Mouse (Mus musculus) WW6 (cell line): ENCODE results near the gene Zdhhc17.

Source experiments
- DNase-seq: peaks from one replicate; pipeline ENCODE4 v3.0.0-alpha.2; 2013; ENCODE audit warnings: low read depth, low spot score

The Zdhhc17 gene

DNA sequence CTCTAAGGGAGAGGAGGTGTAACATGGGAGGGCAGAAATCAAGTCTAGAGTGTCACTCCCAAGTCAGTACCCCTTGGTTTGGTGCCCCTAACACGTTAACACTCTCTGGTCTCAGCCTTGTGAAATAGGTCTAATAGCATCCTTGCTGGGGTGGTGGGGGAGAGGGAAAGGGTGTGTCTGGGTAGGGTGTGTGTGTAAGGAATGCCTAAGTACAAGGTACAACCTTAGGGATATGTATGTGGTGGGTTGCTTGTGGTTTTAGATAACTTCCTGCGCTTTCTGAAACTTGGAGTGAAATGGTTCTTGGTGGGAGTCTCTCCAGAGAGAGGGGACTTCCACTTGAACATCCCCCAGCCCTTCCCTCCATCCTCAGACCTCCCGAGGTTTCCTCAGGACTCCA is 88.0 kb downstream of the Zdhhc17 start:
- no peak for DNase-seq

DNA sequence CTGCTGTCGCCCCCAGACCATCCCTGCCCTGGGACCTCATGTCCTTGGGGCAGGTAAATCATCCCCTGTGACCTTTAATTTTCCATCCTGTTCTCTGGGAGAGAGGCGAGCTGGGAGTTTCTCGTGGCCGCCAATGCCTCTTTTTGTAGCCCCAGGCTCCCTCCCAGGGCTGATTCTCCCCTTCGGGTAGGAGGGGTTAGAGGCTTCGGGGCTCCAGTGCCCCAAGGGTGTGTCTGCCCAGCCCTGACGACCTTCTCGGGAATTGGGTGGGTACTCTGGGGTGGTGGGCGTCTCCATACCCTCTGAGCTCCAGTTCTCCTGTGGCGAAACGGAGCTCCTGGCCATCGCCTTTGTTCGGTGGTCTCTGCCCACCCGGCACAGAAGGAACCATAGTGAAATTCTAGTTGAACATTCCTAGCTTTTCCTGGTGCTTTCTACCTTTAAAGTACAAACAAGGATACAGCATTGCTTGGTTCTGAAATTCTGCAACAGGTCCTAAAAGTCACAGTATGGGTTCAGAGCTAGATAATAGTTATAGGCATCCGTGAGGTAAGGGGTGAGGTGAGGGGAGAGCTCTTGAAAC is 89.5 kb downstream of the Zdhhc17 start:
- DNase-seq = no peak

DNA sequence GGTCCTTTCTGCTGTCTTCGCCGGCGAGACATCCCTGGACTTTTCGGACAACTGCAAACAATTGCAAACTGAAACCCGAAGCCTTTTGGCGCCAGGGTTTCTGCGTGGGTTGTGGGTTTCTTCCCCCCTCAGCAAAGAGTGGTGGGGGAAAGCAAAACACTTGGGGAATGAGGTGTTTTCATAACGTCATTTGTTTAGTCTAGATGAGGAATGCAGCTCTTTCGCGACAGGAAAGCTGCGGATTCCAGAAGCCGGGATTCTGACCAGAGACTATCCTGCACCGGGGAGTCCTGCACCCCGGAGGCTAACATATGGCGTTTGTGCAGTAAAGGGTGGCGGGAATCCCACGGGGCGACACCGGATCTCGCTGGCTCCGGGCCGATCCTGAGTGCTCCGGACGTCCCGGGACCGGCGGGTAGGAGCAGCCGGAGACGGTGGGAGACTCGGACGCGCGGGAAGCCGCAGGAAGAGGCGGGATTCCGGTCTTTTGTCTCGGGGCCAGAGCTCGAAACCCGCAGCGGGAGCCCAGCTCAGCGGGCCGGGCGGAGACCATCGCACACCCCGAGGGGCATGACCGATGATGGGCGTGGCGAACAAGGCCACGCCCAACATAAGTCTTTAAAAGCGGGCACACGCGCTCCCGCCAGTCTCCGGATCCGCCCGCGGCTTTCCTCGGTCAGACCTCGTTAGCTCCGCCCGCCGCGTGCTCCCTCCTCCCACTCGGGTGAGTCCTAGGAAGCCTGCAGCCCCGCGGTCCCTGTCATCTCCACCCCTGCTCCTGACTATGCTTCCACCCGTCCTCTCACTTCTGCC is 90.2 kb downstream of the Zdhhc17 start, which contains the start of gene Csrp2:
Gene Csrp2, plus strand, starts transcription at position 259 of the 813 bp plus-strand sequence.
- DNase-seq = peak; percentile 84

DNA sequence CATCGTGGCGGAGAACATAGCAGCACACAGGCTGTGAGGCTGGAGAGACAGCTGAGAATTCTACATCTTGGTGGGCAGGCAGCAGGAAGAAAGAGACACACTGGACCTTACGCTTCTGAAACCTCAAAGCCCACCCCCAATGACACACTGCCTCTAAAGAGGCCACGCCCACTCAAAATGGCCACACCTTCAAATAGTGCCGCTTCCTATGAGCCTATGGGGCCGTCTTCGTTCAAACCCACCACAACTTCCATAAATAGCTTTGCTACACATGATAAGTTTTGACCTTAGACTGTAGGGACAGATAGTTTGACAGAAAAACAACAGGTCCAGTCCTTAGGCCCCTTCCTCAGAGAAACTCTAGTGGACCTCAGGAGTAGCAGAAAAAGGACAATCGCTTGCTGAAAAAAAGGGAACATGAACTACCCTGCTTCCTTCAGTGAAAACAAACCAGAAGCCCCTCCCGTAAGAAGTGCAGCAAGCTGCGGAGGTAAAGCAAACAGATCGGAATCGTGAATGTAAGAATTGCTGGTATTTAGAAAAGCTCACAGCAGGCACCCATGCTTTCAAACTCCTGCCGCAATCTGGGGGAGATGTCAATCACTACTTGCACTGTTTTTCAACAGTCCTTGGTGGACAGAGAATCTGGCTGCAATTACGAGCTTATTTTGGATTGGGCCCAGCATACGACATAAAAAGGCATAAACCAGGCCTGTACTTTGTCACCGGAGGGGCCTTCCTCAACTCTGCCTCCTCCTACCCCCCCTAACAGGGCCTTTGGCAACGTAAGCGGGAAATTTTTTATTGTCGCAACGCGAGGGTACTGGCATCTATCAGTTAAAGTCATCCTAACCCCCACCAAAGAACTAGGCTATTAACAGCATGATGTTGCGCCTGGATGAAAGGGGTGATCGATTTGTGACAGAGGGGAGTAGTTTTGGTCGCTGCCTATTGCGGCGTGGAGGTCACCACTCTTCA is 91.2 kb downstream of the Zdhhc17 start:
- peak; percentile 45 for DNase-seq

DNA sequence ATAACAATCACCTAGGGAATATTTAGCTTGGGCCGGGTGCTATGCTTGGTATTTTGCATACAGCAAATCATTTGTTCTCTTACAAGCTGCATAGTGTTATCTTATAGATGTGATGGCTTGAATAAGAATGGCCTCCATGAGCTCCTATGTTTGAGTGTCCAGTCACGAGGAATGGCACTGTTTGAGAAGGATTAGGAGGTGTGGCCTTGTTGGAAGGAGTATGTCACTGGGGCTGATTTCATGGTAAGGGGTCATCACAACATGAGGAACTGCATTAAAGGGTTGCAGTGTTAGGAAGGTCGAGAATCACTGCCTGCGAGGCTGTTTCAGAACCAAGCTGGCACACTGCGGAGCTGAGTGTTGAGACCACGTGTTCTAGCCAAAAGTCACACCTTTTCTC is 92.4 kb downstream of the Zdhhc17 start:
- no peak for DNase-seq

DNA sequence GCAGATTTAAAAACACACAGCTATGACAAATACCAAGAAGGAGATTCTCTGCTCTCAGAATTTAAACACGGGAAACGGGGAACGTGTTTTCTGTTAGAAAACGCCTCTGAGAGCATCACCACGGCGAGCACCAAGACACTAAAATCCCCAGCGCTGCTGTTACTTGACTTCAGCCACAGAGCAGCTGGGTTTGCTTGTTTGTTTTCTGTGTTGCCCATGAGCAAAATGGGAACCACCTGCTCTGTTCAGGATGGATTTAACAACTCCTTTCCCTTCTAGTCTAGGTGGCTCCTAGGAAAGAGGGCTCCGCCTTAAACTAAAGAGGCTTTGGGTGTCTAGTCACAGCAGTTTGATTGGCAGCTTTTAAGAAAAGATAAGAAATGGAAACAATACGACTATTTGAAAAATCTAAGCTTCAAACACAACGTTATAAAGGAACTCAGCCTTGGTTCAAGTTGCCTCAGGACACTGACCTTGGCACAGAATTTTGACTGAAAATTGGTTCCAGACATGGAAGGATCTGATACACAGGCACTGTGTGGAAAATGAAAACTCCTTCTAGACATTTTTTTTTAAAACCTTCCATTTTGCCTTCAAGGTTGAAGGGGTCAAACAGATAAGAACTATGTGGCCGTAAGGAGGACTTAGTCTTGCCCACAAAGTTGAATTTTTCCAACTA is 93.1 kb downstream of the Zdhhc17 start:
- no peak for DNase-seq

DNA sequence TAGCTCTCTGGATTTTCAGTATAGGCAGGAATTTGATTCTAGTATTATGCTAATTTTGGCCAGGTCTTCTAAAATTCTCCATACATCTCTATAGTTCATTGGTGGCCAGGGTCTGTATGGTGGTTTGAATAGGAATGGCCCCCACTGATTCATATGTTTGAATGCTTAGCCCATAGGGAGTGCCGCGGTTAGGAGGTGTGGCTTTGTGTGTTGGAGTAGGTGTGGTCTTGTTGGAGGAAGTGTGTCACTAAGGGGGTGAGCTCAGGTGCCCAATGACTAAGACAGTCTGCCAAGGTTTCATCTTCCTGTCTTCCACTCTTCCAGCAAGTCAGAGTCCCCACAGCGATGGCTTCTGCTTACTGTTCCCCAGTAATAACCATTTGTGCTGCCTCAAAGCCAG is 106.1 kb downstream of the Zdhhc17 start:
- no peak for DNase-seq

DNA sequence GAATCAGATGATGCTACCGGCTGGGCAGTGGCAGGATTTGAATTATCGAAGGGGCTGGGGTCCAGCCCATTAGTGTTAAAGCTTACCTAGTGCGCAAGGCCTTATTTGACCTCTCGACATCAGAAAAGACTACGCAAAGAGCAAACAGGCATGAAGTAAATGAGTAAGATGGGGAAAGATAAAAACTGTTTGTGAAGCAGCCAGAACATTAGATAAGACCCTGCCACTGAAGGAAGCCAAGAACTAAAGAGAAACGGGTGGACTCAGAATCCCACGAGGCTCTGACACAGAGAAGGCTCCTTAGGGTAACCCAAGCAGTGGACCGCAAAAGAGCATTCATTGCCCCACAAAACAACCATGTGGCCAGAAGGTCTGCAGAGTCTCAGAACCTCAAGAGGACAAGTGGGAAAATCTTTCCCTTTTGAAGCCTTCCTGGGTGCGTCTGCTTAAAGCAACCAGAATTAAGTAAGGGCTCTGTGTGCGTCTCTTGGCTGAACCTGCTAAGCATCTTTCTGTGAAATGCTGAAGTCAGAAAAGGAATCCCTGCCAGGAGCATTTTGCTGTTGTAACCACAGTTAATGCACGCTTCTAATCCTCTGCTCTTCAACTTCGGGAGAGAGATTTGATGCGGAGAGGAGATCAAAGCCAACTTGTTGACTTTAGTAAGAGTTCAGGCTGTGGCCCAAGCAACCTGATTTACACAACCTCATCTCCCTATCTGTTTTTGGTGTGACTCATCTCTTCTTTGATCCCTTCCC is 110.0 kb downstream of the Zdhhc17 start:
- DNase-seq = no peak
